Mouse (Mus musculus) midbrain, embryonic 13.5 days (tissue): ENCODE measurements at regions not wholly inside any gene's neighbourhood (a gene's known extent, or its start where the extent isn't known, plus 50 kb on each side); places are given as distances from the start of the nearest gene placed in this dataset.

ENCODE experiments used
- ATAC-seq: fragments of 200-750 bp; cut with Nextera tagmentation; 2 replicates; pipeline ENCODE4 v1.8.0; 2017; ENCODE audit warnings: mild to moderate bottlenecking, moderate TSS enrichment, moderate library complexity
- H3K27ac ChIP-seq: fragments of 300-500 bp; sonication (generic); 2 replicates; pipeline ENCODE4 v1.5.1; 2015; ENCODE audit warnings: inconsistent platforms, mild to moderate bottlenecking, moderate library complexity
- H3K27me3 ChIP-seq: fragments of 300-500 bp; sonication (generic); 2 replicates; pipeline ENCODE4 v1.6.1; 2015; ENCODE audit warnings: mild to moderate bottlenecking, inconsistent platforms
- H3K36me3 ChIP-seq: fragments of 300-500 bp; sonication (generic); 2 replicates; pipeline ENCODE4 v1.6.1; 2015; ENCODE audit warnings: mild to moderate bottlenecking, inconsistent platforms
- H3K4me1 ChIP-seq: fragments of 300-500 bp; sonication (generic); replicated peaks from 2 replicates; pipeline ENCODE4 v1.6.1; 2015; ENCODE audit warnings: inconsistent platforms
- H3K4me2 ChIP-seq: fragments of 300-500 bp; sonication (generic); replicated peaks from 2 replicates; pipeline ENCODE4 v1.6.1; 2015; ENCODE audit warnings: moderate library complexity, mild to moderate bottlenecking, inconsistent platforms
- H3K4me3 ChIP-seq: fragments of 300-500 bp; sonication (generic); replicated peaks from 2 replicates; pipeline ENCODE4 v1.5.1; 2015; ENCODE audit warnings: mild to moderate bottlenecking, inconsistent platforms
- H3K9ac ChIP-seq: fragments of 300-500 bp; sonication (generic); replicated peaks from 2 replicates; pipeline ENCODE4 v1.6.1; 2015; ENCODE audit warnings: mild to moderate bottlenecking, inconsistent platforms
- H3K9me3 ChIP-seq: fragments of 300-500 bp; sonication (generic); 2 replicates; pipeline ENCODE4 v1.6.1; 2016; ENCODE audit warnings: mild to moderate bottlenecking, inconsistent platforms
- WGBS: fragments of 180-500 bp; shearing (Covaris S2); methylation state at CpG from one replicate; pipeline ENCODE4 v1.1.7; 2015; 5-methylcytosine and 5-hydroxymethylcytosine counted together

DNA sequence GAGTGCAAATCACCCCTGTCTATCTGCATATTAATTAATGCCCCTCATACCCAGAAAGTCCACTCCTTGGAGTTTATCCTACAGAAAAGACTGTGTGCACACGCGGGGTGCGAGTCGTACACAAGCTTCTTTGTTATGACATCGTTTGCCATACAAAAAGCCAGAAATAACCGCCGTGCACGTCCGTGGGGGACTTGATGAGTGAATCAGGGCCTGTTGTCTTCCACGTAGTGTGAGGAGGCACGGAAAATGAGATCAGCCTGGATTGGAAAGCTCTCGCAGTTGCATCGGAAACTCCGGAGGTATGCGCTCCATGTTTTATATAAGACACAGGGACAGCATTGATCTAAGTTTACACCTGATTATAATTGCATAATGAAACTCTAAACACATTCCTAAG is 120.3 kb downstream of the Etnk1 start:
- no peak for ATAC-seq
- H3K4me1 ChIP-seq, result no peaks in the 10 kb centered on the region
- no peak overlapping the region for H3K4me2 ChIP-seq
- 61% methylated on average over 15 of the region's 15 CpGs for WGBS
- no peaks in the 10 kb centered on the region for H3K36me3 ChIP-seq
- no peak overlapping the region for H3K4me3 ChIP-seq
- no peak overlapping the region for H3K27ac ChIP-seq
- H3K9ac ChIP-seq, result no peak overlapping the region
- H3K27me3 ChIP-seq, result no peaks in the 10 kb centered on the region
- H3K9me3 ChIP-seq, result no peaks in the 10 kb centered on the region

DNA sequence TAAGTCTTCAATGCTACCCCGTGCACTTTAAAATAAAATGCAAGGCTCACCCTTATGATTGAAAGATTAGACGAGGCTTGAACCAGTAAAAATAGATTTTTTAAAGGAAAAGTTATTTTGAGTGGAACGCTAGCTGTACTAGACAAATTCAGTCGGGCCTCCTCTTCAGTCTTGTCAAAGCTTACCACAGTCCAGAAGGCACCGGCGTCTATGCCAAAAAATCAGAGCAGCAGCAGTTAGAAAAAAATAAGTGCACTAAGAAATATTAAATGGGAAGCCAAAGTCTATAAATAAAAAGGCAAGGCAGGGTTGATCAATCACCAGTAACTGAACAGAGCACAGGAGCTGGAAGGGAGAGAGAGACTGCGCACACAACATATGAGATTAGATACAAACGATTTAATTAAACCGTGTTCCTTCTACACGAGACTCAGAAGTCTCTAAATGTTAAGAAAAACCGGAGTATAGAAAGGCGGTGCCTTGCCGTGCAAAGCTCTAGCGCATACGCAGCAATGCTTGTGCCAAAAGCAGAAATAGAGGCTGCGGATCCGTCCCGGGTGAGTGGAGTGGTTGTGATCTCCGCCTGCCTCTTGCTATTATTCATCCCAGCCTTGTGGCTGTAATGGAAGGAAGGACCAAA is 121.6 kb downstream of the Etnk1 start:
- ATAC-seq, result no peak
- Histone ChIP-seq H3K27ac (no peak overlapping the region), H3K4me1 (no peaks in the 10 kb centered on the region), H3K9ac (no peak overlapping the region), H3K36me3 (no peaks in the 10 kb centered on the region), H3K4me2 (no peak overlapping the region), H3K9me3 (no peaks in the 10 kb centered on the region), H3K4me3 (no peak overlapping the region), H3K27me3 (no peaks in the 10 kb centered on the region)
- 85% methylated on average over 19 of the region's 19 CpGs for WGBS

DNA sequence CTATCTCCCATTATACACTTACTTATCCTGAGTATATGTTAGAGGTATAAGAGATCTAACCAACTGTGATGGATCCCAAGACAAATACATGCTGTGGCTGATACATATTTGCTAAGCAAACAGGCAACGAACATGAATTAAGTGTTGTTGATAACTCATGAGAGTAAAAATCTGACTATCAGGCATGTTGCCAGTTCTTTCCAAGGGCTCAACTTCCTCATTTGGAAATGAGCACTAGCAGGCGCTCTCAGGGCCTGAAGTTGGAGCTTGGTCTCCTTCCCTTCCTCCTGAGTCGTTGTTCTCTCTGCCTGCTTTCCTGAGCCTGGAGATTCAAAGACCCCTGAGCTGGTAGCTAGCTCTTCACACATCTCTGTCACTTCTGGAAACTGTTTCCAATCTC is 126.6 kb downstream of the Etnk1 start:
- no peak overlapping the region for H3K4me3 ChIP-seq
- ATAC-seq, result no peak
- no peaks in the 10 kb centered on the region for H3K36me3 ChIP-seq
- no peaks in the 10 kb centered on the region for H3K27me3 ChIP-seq
- no peaks in the 10 kb centered on the region for H3K9me3 ChIP-seq
- H3K9ac ChIP-seq, result no peak overlapping the region
- WGBS, result 84% methylated on average over 3 of the region's 3 CpGs
- no peak overlapping the region for H3K4me2 ChIP-seq
- H3K27ac ChIP-seq, result no peak overlapping the region
- H3K4me1 ChIP-seq, result no peaks in the 10 kb centered on the region

DNA sequence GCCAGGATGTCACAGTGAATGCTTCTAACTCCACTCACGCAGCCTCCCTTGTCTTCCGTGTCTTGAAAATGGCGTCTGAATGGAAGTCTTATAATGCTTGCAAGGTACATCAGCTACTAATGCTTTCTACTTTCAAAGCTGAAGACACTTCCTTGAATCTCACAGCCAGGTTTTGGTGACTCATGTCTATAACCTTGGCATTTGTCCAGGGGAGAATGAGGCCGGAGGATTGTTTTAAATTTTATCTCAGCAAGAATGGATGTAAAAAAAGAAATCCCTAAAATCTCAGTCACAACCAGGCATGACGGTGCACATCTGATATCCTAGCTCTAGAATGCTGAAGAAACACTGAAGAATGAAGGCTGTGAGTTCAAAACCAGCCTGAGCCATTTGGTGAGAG is 131.4 kb downstream of the Etnk1 start:
- 92% methylated on average over 5 of the region's 5 CpGs for WGBS
- H3K4me1 ChIP-seq, result no peaks in the 10 kb centered on the region
- no peak overlapping the region for H3K9ac ChIP-seq
- H3K36me3 ChIP-seq, result no peaks in the 10 kb centered on the region
- no peak overlapping the region for H3K27ac ChIP-seq
- no peak overlapping the region for H3K4me2 ChIP-seq
- H3K9me3 ChIP-seq, result no peaks in the 10 kb centered on the region
- no peak for ATAC-seq
- H3K27me3 ChIP-seq, result no peaks in the 10 kb centered on the region
- no peak overlapping the region for H3K4me3 ChIP-seq

DNA sequence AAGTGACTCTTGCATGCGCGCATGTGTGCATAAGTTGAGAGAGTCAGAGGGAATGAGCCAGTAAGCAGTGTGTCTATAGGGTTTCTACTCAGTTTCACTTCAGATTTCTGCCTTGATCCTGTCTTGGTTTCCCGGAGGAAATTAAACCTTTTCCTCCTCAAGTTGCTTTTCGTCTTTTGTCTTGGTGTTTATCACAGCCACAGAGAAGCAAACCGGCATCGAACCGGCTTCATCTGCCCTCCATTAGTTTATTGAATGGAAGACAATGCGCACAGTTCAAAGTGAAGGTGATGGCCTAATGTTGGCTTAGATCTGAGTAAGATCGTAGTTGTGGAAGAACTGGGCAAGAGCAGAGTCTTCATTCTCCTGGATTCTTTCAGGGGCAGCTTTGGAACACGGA is 134.4 kb downstream of the Etnk1 start:
- Histone ChIP-seq H3K4me2 (no peak overlapping the region), H3K9ac (no peak overlapping the region), H3K4me1 (no peaks in the 10 kb centered on the region), H3K27me3 (no peaks in the 10 kb centered on the region), H3K36me3 (no peaks in the 10 kb centered on the region), H3K4me3 (no peak overlapping the region), H3K9me3 (no peaks in the 10 kb centered on the region), H3K27ac (no peak overlapping the region)
- no peak for ATAC-seq
- WGBS, result 94% methylated on average over 10 of the region's 10 CpGs

DNA sequence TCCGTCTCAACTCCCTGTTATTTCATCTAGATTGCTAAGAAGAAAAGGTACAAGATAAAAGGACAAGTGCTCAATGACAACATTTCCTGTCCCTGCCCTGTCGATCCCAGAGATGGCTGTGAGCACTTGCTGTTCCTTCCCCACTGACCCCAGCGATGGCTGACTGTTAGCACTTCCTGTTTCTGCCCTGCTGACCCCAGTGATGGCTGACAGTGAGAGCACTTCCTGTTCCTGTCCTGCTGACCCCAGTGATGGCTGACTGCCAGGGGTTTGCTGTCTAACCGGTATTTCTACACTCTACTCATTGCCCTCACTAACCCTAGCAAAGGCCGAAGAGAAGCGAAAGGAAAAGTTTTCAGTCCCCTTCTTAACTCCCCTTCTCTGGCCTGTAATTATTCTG is 140.3 kb downstream of the Etnk1 start:
- Histone ChIP-seq H3K36me3 (no peaks in the 10 kb centered on the region), H3K9ac (no peak overlapping the region), H3K4me1 (no peaks in the 10 kb centered on the region), H3K4me3 (no peak overlapping the region), H3K27ac (no peak overlapping the region), H3K9me3 (no peaks in the 10 kb centered on the region), H3K4me2 (no peak overlapping the region), H3K27me3 (no peaks in the 10 kb centered on the region)
- ATAC-seq, result no peak
- 77% methylated on average over 6 of the region's 6 CpGs for WGBS

DNA sequence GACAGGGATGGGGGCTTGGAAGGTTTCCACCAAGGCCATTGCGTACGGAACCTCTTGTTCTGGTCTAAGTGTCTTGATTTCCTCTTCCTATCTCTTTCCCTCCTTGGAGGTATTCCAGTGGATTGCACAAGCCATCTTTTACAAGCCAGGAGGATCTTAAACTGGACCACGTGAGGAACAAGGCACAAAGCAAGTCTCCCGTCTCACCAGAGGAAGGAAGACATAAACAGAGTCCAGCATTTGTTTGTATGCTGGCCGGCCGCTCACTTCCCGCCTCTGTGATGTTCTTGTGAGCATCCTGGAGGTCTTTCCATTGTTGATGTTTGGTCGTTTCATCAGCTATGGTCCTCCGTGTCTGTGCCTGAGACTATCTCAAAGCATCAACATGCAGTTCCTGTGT is 148.8 kb downstream of the Etnk1 start:
- ATAC-seq, result no peak
- Histone ChIP-seq H3K27me3 (no peaks in the 10 kb centered on the region), H3K4me3 (no peak overlapping the region), H3K4me1 (no peaks in the 10 kb centered on the region), H3K27ac (no peak overlapping the region), H3K4me2 (no peak overlapping the region), H3K36me3 (no peaks in the 10 kb centered on the region), H3K9me3 (no peaks in the 10 kb centered on the region), H3K9ac (no peak overlapping the region)
- 84% methylated on average over 9 of the region's 9 CpGs for WGBS

DNA sequence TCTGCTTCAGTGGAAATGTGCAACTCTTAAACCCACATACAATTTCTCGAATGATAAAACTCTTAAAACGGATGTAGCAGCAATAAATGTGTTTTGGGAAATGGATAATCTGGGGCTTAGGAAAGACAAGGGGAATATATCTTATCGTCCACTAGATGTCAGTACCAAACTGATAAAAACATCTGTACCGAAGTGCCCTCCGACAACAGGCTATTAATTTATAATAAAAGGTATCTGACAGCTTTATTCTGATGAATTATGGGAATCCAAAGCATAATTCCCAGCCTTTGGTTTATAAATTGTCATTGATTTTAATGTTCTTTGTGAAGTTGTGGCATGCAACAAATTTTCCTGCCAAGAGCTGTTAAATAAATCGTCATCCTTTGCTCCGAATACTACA is 153.4 kb downstream of the Etnk1 start:
- ATAC-seq, result no peak
- Histone ChIP-seq H3K36me3 (no peaks in the 10 kb centered on the region), H3K4me2 (no peak overlapping the region), H3K9me3 (no peaks in the 10 kb centered on the region), H3K27ac (no peak overlapping the region), H3K4me1 (peaks cover 5% of the 10 kb centered on the region), H3K4me3 (no peak overlapping the region), H3K27me3 (0 out of 2 replicates have a peak, but pooled peaks cover 7% of the 10 kb centered on the region), H3K9ac (no peak overlapping the region)
- WGBS, result 45% methylated on average over 7 of the region's 7 CpGs

DNA sequence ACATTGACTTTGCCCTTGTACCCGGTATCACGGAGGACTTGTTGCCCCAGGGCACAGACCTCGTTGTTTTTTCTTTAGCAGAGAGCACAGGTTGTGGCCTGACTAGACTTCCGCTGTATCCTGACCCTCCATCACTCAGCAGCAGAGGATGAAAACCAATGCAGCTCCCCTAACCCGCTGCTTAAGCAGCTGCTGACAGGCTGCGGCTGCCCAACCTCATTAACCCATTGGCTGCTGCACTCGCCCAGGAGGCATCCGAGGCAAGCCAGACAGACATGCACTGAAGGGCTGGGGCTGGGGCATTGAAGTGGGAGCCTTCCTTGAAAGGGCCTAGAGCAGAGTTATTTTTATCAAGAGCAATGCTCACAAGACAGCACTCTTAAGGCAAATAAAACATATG is 157.6 kb downstream of the Etnk1 start:
- H3K36me3 ChIP-seq, result no peaks in the 10 kb centered on the region
- H3K9ac ChIP-seq, result 0 out of 2 replicates have a peak overlapping the region, but pooled peaks have one; percentile 19
- H3K27me3 ChIP-seq, result 0 out of 2 replicates have a peak, but pooled peaks cover 7% of the 10 kb centered on the region
- H3K9me3 ChIP-seq, result no peaks in the 10 kb centered on the region
- peak; percentile 72; the same call in 1 of the 2 replicates for ATAC-seq
- H3K27ac ChIP-seq, result no peak overlapping the region
- WGBS, result 6% methylated on average over 8 of the region's 8 CpGs
- H3K4me2 ChIP-seq, result 0 out of 2 replicates have a peak overlapping the region, but pooled peaks have one; percentile 1
- H3K4me1 ChIP-seq, result peaks cover 5% of the 10 kb centered on the region
- no peak overlapping the region for H3K4me3 ChIP-seq

DNA sequence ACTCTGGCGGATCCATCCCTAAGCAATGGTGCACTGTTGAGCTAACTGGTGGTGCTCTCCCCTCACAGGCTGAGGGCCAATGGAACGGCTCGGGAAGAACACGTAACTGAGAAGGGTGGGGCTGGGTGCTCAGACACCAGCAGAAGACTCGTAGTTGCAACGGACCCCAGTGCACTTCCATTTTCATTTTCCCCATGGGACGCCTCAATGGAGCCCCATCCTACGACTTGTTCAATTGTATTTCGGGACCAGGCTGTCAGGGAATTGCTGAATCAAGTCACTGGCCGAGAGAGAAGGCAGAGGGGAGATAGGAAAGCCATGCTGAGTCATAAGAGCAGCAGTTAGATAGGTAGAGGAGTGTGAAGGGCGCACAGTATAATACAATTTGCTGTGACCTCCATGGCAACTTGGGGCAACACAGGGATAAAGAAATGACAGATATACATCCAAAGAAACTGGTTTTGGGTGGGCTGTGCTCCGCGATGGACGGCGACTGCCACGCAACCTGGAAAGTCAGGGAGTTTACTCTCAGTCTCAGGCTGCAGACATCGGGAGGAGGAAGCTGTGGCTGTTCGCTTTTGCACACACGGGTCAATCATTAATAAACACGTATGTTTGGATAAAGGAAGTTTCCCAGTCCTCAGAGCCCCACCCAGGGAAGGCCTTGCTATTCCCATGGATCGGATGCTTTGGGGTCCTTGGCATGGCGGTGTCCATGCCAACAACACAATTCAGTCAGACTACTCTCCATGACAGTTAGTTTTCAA is 160.1 kb downstream of the Etnk1 start:
- no peak for ATAC-seq
- H3K9me3 ChIP-seq, result no peaks in the 10 kb centered on the region
- H3K27ac ChIP-seq, result no peak overlapping the region
- H3K4me2 ChIP-seq, result no peak overlapping the region
- no peak overlapping the region for H3K9ac ChIP-seq
- H3K4me3 ChIP-seq, result no peak overlapping the region
- no peaks in the 10 kb centered on the region for H3K36me3 ChIP-seq
- H3K27me3 ChIP-seq, result 0 out of 2 replicates have a peak, but pooled peaks cover 7% of the 10 kb centered on the region
- 87% methylated on average over 22 of the region's 22 CpGs for WGBS
- peaks cover 5% of the 10 kb centered on the region for H3K4me1 ChIP-seq

DNA sequence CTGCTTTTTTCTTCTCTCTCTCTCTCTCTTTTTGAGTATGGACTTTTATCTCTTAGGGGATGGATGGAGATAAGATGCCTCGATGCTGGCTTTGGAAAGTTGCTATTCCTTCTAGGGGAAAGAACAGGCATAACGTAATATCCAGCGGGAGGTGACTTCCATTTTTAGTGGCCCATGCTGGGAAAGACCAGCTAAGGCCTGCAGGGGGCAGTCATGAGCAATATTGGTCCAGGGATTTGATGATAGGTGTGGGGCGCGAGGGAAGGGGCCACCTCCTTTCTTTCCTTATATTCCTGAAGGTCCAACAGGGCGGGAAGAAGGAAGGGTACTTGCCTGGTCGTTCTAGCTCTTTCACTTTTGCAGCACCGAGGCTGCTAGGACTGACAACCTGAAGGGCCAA is 160.8 kb downstream of the Etnk1 start:
- no peak overlapping the region for H3K9ac ChIP-seq
- H3K4me3 ChIP-seq, result no peak overlapping the region
- 0 out of 2 replicates have a peak, but pooled peaks cover 3% of the 10 kb centered on the region for H3K27me3 ChIP-seq
- H3K4me1 ChIP-seq, result peaks cover 5% of the 10 kb centered on the region
- H3K9me3 ChIP-seq, result no peaks in the 10 kb centered on the region
- no peak for ATAC-seq
- WGBS, result 84% methylated on average over 8 of the region's 8 CpGs
- no peak overlapping the region for H3K27ac ChIP-seq
- H3K4me2 ChIP-seq, result no peak overlapping the region
- no peaks in the 10 kb centered on the region for H3K36me3 ChIP-seq

DNA sequence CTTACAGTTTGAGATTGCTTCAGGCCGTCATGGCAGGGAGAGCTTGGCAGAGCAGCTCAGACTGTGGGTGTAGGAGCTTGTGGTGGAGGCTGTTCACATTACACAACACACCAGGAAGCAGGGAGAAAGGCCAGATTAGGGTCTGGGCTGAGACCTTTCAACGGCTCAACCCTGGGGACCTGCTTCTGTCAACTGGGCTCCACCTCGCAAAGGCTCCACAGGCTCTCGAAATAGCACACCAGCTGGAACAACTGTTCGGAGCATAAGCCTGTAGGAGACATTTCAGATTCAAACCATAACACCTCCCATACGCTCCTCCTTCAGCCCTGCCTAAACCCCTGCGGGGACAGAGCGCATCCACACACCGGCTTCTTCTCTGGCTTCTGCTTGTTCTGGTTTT is 161.2 kb downstream of the Etnk1 start:
- no peak overlapping the region for H3K4me2 ChIP-seq
- H3K9ac ChIP-seq, result no peak overlapping the region
- H3K4me3 ChIP-seq, result no peak overlapping the region
- WGBS, result 87% methylated on average over 9 of the region's 9 CpGs
- no peaks in the 10 kb centered on the region for H3K9me3 ChIP-seq
- H3K36me3 ChIP-seq, result no peaks in the 10 kb centered on the region
- H3K27ac ChIP-seq, result no peak overlapping the region
- peaks cover 5% of the 10 kb centered on the region for H3K4me1 ChIP-seq
- H3K27me3 ChIP-seq, result no peaks in the 10 kb centered on the region
- no peak for ATAC-seq
